ENCODE assay signal across 21 mouse cellular contexts in genomic region chr16:87724826-87725225, GRCm38 (mm10). TPM values are rescaled to one million over a fixed set of nuclear protein-coding genes. Genes with fewer than 3 reads are reported as not detected.
DNase-seq lines count a peak whose midpoint lies in the region; ATAC-seq and TF ChIP-seq lines count a peak whose summit lies in the region.
"Had no signal": no experiment of that assay in that cellular context is flagged by ENCODE, and none has a peak within 500 bp of the region (broad histone marks: within the 10 kb centered on the region; RNA-seq: fewer than 3 reads in every experiment).

No protein-coding gene starts in this region.

- 79% methylated on average over 4 of the region's 4 CpGs for WGBS in intestine, postnatal 0 days
- WGBS in intestine, embryonic 16.5 days, result 85% methylated on average over 4 of the region's 4 CpGs
- 86% methylated on average over 4 of the region's 4 CpGs for WGBS in heart, embryonic 11.5 days (ENCODE audit: insufficient replicate concordance)

- H3K9me3 ChIP-seq in intestine, postnatal 0 days (ENCODE audit: control insufficient read depth), result no peaks in the 10 kb centered on the region
- no peaks in the 10 kb centered on the region for H3K9me3 ChIP-seq in intestine, embryonic 16.5 days (ENCODE audit: control insufficient read depth, low read length)
- H3K9me3 ChIP-seq in heart, embryonic 11.5 days (replicated peaks; ENCODE audit: control insufficient read depth, low read length), result no peaks in the 10 kb centered on the region
- H3K9me3 ChIP-seq: heart, embryonic 15.5 days; limb, embryonic 10.5 days; midbrain, embryonic 10.5 days had no signal

- H3K4me2 ChIP-seq in intestine, postnatal 0 days (replicated peaks; ENCODE audit: low read depth), result no peak overlapping the region
- H3K4me2 ChIP-seq in intestine, embryonic 16.5 days (ENCODE audit: low read depth, low read length), result no peak overlapping the region
- no peak overlapping the region for H3K4me2 ChIP-seq in heart, embryonic 11.5 days
- H3K4me2 ChIP-seq: heart, embryonic 15.5 days had no signal

- H3K9ac ChIP-seq in intestine, postnatal 0 days (ENCODE audit: low read depth, low read length), result no peak overlapping the region
- H3K9ac ChIP-seq in intestine, embryonic 16.5 days (ENCODE audit: low read depth, low read length), result no peak overlapping the region
- no peak overlapping the region for H3K9ac ChIP-seq in heart, embryonic 11.5 days (ENCODE audit: low read depth, low read length)
- H3K9ac ChIP-seq: forebrain, postnatal 0 days; heart, embryonic 15.5 days; liver, postnatal 0 days had no signal

- no peak overlapping the region for H3K4me3 ChIP-seq in intestine, postnatal 0 days (ENCODE audit: low read depth, low read length)
- no peak overlapping the region for H3K4me3 ChIP-seq in intestine, embryonic 16.5 days (ENCODE audit: low read length)
- H3K4me3 ChIP-seq in heart, embryonic 11.5 days (ENCODE audit: low read depth, low read length), result no peak overlapping the region
- H3K4me3 ChIP-seq: gastrocnemius, adult 2 months; heart, adult 2 months; heart, embryonic 15.5 days; left cerebral cortex, adult 2 months; limb, embryonic 10.5 days; midbrain, embryonic 10.5 days had no signal

- no peaks in the 10 kb centered on the region for H3K27me3 ChIP-seq in intestine, postnatal 0 days (replicated peaks; ENCODE audit: control insufficient read depth, insufficient read depth, low read length)
- H3K27me3 ChIP-seq in intestine, embryonic 16.5 days (replicated peaks; ENCODE audit: control insufficient read depth, insufficient read depth, low read length), result no peaks in the 10 kb centered on the region
- H3K27me3 ChIP-seq in Patski, result no peaks in the 10 kb centered on the region
- H3K27me3 ChIP-seq in heart, embryonic 11.5 days (ENCODE audit: control insufficient read depth, insufficient read depth, low read length), result no peaks in the 10 kb centered on the region
- H3K27me3 ChIP-seq: heart, embryonic 15.5 days had no signal

- in situ Hi-C loops in Patski (cut with MboI; ENCODE audit: low pct_unique_long_range_greater_than_20kb), result no loop called here

- no peaks in the 10 kb centered on the region for H3K4me1 ChIP-seq in intestine, postnatal 0 days (replicated peaks; ENCODE audit: control insufficient read depth, insufficient read depth, low read length)
- H3K4me1 ChIP-seq in intestine, embryonic 16.5 days (ENCODE audit: control insufficient read depth, insufficient read depth, low read length), result peaks cover 15% of the 10 kb centered on the region
- peaks cover 20% of the 10 kb centered on the region for H3K4me1 ChIP-seq in heart, embryonic 11.5 days (ENCODE audit: control insufficient read depth, insufficient read depth, low read length)
- H3K4me1 ChIP-seq: limb, embryonic 10.5 days; midbrain, embryonic 10.5 days had no signal

- 0 out of 2 replicates have a peak overlapping the region, but pooled peaks have one; percentile 41 for H3K27ac ChIP-seq in intestine, postnatal 0 days (ENCODE audit: low read depth, low read length)
- H3K27ac ChIP-seq in intestine, embryonic 16.5 days (ENCODE audit: low read length), result no peak overlapping the region; the same call in 1 of the 2 replicates
- no peak overlapping the region for H3K27ac ChIP-seq in heart, embryonic 11.5 days (ENCODE audit: low read depth, low read length)
- H3K27ac ChIP-seq: gastrocnemius, adult 2 months; heart, adult 2 months; hindbrain, postnatal 0 days; left cerebral cortex, adult 2 months; limb, embryonic 10.5 days; midbrain, embryonic 10.5 days had no signal

- POLR2A ChIA-PET in Patski (lab: Charles Lee), result interaction anchor here (0.6 kb wide), 1 partner anchor 691 kb away, joined by 3 read pairs; no protein-coding TSS in a partner anchor

- ATAC-seq in intestine, postnatal 0 days, result 0 out of 2 replicates have a peak, but pooled peaks have one; percentile 17
- ATAC-seq in intestine, embryonic 16.5 days, result no peak
- ATAC-seq in Patski, result peak; percentile 8
- ATAC-seq in heart, embryonic 11.5 days (replicated peaks; ENCODE audit: insufficient number of reproducible peaks, low FRiP score, low TSS enrichment), result no peak
- ATAC-seq: forebrain, postnatal 0 days; hindbrain, postnatal 0 days; liver, postnatal 0 days had no signal

- peaks cover 78% of the 10 kb centered on the region for H3K36me3 ChIP-seq in intestine, postnatal 0 days (ENCODE audit: control insufficient read depth, insufficient read depth)
- H3K36me3 ChIP-seq in intestine, embryonic 16.5 days (ENCODE audit: control insufficient read depth, insufficient read depth, low read length), result peaks cover 22% of the 10 kb centered on the region
- H3K36me3 ChIP-seq in heart, embryonic 11.5 days (ENCODE audit: control insufficient read depth, insufficient read depth, low read length), result peaks cover 7% of the 10 kb centered on the region; the same call in 1 of the 2 replicates

- DNase-seq in thymus, postnatal 14 days, result peak; percentile 53
- DNase-seq in thymus, postnatal 25 days, result no peak
- DNase-seq in Patski (ENCODE audit: low read depth, low spot score), result no peak
- no peak for DNase-seq in T-cell, adult 2 months (ENCODE audit: low spot score)
- DNase-seq: adrenal gland, adult 8-10 months; cerebellum, adult 11-12 months; forebrain, postnatal 0 days; gastrocnemius, adult 2 months; heart, postnatal 4 days; kidney, adult 2 months; layer of hippocampus, adult 9-11 months; liver, postnatal 0 days had no signal

- CTCF ChIA-PET in Patski (lab: Charles Lee), result no interaction called here

- no peak for TF ChIP-seq CTCF in intestine, postnatal 0 days (IDR thresholded peaks at IDR 0.05; ENCODE audit: low read depth)
- TF ChIP-seq CTCF in Patski (IDR thresholded peaks at IDR 0.05), result no peak

RNA-seq across cellular contexts. Expression of gene Bach1, which starts 26.1 kb away (rescaled TPM):
- polyA plus RNA-seq in intestine, postnatal 0 days (2015; fragmentation: Nextera tagmentation; extraction: Ambion mirVana), result 21.3 and 22.8 TPM in 2 replicates
- 16.6 and 18.2 TPM in 2 replicates for polyA plus RNA-seq in intestine, embryonic 16.5 days (2015; fragmentation: Nextera tagmentation; extraction: Ambion mirVana)
- polyA plus RNA-seq in Patski (2021), result 12.9 TPM
- polyA plus RNA-seq in heart, embryonic 11.5 days (2014; fragmentation: Nextera tagmentation; extraction: Ambion mirVana), result 11.2 and 13.1 TPM in 2 replicates

Comparison
In these comparisons a context has a peak if more than half of its experiments do, and no peak if none do; other contexts are left out.
1. ATAC-seq: peak in intestine, postnatal 0 days (single experiment) and Patski (single experiment); none in intestine, embryonic 16.5 days (single experiment) and heart, embryonic 11.5 days (single experiment).